Mouse (Mus musculus) CD8-positive naive resting alpha-beta T cell, adult 2 months (primary cell): ENCODE data around the gene Atp5g3.
A peak's percentile ranks its signal among the peaks of the same experiment; 100 is the strongest.
"Not testable (repeated sequence)": the region's sequence is repeated elsewhere in the genome, so short reads cannot be mapped to it uniquely, and the experiment has no call there.

Experiments
- DNase-seq, 2 experiments: peaks; one replicate each; pipeline ENCODE4 v3.0.0; 2022; ENCODE audit warnings: low read depth in 2 of 2, low spot score in 2 of 2

Gene Atp5g3

GRCm38 (mm10) chr2:73896919-73897318 lies 14.2 kb downstream of the Atp5g3 start:
- DNase-seq, result not testable (repeated sequence)

GRCm38 (mm10) chr2:73893473-73894270 lies 17.5 kb downstream of the Atp5g3 start:
- DNase-seq, result no peak

- DNase-seq, result peak; percentile 99
Measured at GRCm38 (mm10) chr2:73892464-73893296, 18.4 kb downstream of the Atp5g3 start, which contains the start of gene Atf2. TSS of gene Atf2 (minus strand) at chr2:73892639.

- DNase-seq, result peak in 1 of 2 experiments; percentile 15
Measured at GRCm38 (mm10) chr2:73891701-73892463, 19.2 kb downstream of the Atp5g3 start.

GRCm38 (mm10) chr2:73885997-73886396 lies 25.1 kb downstream of the Atp5g3 start:
- no peak for DNase-seq

GRCm38 (mm10) chr2:73877891-73878290 lies 33.2 kb downstream of the Atp5g3 start:
- no peak for DNase-seq

- peak; percentile 80 to 89 for DNase-seq
Measured at GRCm38 (mm10) chr2:73867764-73868487, 43.2 kb downstream of the Atp5g3 start.

- no peak for DNase-seq
Measured at GRCm38 (mm10) chr2:73860046-73860624, 51.0 kb downstream of the Atp5g3 start.
